Mouse (Mus musculus) embryonic facial prominence, embryonic 14.5 days (tissue): ENCODE results near the gene Nceh1. TPM values are rescaled to one million over a fixed set of nuclear protein-coding genes. Genes with fewer than 3 reads are reported as not detected.
"Not testable (repeated sequence)": the region's sequence is repeated elsewhere in the genome, so short reads cannot be mapped to it uniquely, and the experiment has no call there.

Experiments
- ATAC-seq: fragments of 200-750 bp; cut with Nextera tagmentation; 2 replicates; pipeline ENCODE4 v1.8.0; 2017; ENCODE audit warnings: low read depth, moderate number of reproducible peaks, moderate TSS enrichment
- DNase-seq: peaks from one replicate; pipeline ENCODE4 v3.0.0-alpha.2; 2015; ENCODE audit warnings: low spot score
- H3K27ac ChIP-seq: fragments of 300-500 bp; sonication (generic); replicated peaks from 2 replicates; pipeline ENCODE4 v1.5.1; 2014; ENCODE audit warnings: low read depth, mild to moderate bottlenecking, low read length, moderate library complexity
- H3K27me3 ChIP-seq: fragments of 300-500 bp; sonication (generic); replicated peaks from 2 replicates; pipeline ENCODE4 v1.6.1; 2014; ENCODE audit warnings: low read length; ENCODE audit not compliant: control insufficient read depth, insufficient read depth
- H3K36me3 ChIP-seq: fragments of 300-500 bp; sonication (generic); 2 replicates; pipeline ENCODE4 v1.6.1; 2014; ENCODE audit warnings: low read length, mixed read lengths; ENCODE audit not compliant: control insufficient read depth, insufficient read depth
- H3K4me1 ChIP-seq: fragments of 300-500 bp; sonication (generic); 2 replicates; pipeline ENCODE4 v1.6.1; 2014; ENCODE audit warnings: antibody characterized with exemption, low read length; ENCODE audit not compliant: control insufficient read depth, insufficient read depth
- H3K4me2 ChIP-seq: fragments of 300-500 bp; sonication (generic); 2 replicates; pipeline ENCODE4 v1.6.1; 2014; ENCODE audit warnings: low read depth, mild to moderate bottlenecking, low read length, moderate library complexity, mixed read lengths
- H3K4me3 ChIP-seq: fragments of 300-500 bp; sonication (generic); 2 replicates; pipeline ENCODE4 v1.5.1; 2014; ENCODE audit warnings: low read depth, mild to moderate bottlenecking, low read length
- H3K9ac ChIP-seq: fragments of 300-500 bp; sonication (generic); 2 replicates; pipeline ENCODE4 v1.6.1; 2014; ENCODE audit warnings: low read depth, mild to moderate bottlenecking, low read length, moderate library complexity, mixed read lengths
- H3K9me3 ChIP-seq: fragments of 300-500 bp; sonication (generic); 2 replicates; pipeline ENCODE4 v1.6.1; 2016; ENCODE audit warnings: low read length; ENCODE audit not compliant: control insufficient read depth
- WGBS: fragments of 180-500 bp; shearing (Covaris S2); extraction: QIAGEN DNeasy Blood & Tissue Kit; methylation state at CpG from one replicate; pipeline ENCODE4 v1.1.7; 2014; 5-methylcytosine and 5-hydroxymethylcytosine counted together
- polyA plus RNA-seq: library from polyadenylated mRNA; unstranded; fragments of >200 nt; fragmentation: Nextera tagmentation; extraction: Ambion mirVana; gene quantifications from 2 replicates; pipeline ENCODE4 v1.2.1, GENCODE M21; 2014

Gene Nceh1
- polyA plus RNA-seq, 1 experiment from 2014 or later: 6.8 TPM

GRCm38 (mm10) chr3:27272926-27273745 lies 90.4 kb downstream of the Nceh1 start:
- Histone ChIP-seq H3K9me3 (no peaks in the 10 kb centered on the region), H3K27ac (no peak overlapping the region), H3K4me1 (no peaks in the 10 kb centered on the region), H3K4me2 (no peak overlapping the region), H3K27me3 (no peaks in the 10 kb centered on the region), H3K9ac (no peak overlapping the region), H3K36me3 (no peaks in the 10 kb centered on the region), H3K4me3 (no peak overlapping the region)
- DNase-seq (no peak), ATAC-seq (peak; percentile 13; the same call in 1 of the 2 replicates)
- 29% methylated on average over 7 of the region's 7 CpGs for WGBS

GRCm38 (mm10) chr3:27279286-27279925 lies 96.6 kb downstream of the Nceh1 start:
- H3K27ac ChIP-seq, H3K9ac ChIP-seq, H3K4me1 ChIP-seq, H3K27me3 ChIP-seq, ATAC-seq, DNase-seq, H3K9me3 ChIP-seq, H3K36me3 ChIP-seq, H3K4me3 ChIP-seq, H3K4me2 ChIP-seq: not testable (repeated sequence)
- 94% methylated on average over 10 of the region's 14 CpGs for whole genome bisulfite sequencing

GRCm38 (mm10) chr3:27280280-27280749 lies 97.5 kb downstream of the Nceh1 start:
- H3K4me2 ChIP-seq: no peak overlapping the region
- ATAC-seq: no peak
- 55% methylated on average over 11 of the region's 11 CpGs for WGBS

GRCm38 (mm10) chr3:27283071-27283713 lies 100.4 kb downstream of the Nceh1 start:
- peak overlapping the region; percentile 60 for H3K4me2 ChIP-seq
- H3K27ac ChIP-seq: no peak overlapping the region
- no peaks in the 10 kb centered on the region for H3K27me3 ChIP-seq
- 0 out of 2 replicates have a peak, but pooled peaks cover 4% of the 10 kb centered on the region for H3K9me3 ChIP-seq
- WGBS: 2% methylated on average over 27 of the region's 27 CpGs
- peak overlapping the region; percentile 28 for H3K4me3 ChIP-seq
- H3K36me3 ChIP-seq: no peaks in the 10 kb centered on the region
- peak; percentile 43 for DNase-seq
- peak; percentile 35 for ATAC-seq
- peak overlapping the region; percentile 40; the same call in 1 of the 2 replicates for H3K9ac ChIP-seq
- H3K4me1 ChIP-seq: peaks cover 4% of the 10 kb centered on the region; the same call in 1 of the 2 replicates

More at GRCm38 (mm10) chr3:27280280-27280749, 97.5 kb downstream of the Nceh1 start:
- no peak overlapping the region for H3K4me3 ChIP-seq
- no peaks in the 10 kb centered on the region for H3K36me3 ChIP-seq
- no peak for DNase-seq
- H3K4me1 ChIP-seq: peaks cover 4% of the 10 kb centered on the region; the same call in 1 of the 2 replicates
- no peaks in the 10 kb centered on the region for H3K27me3 ChIP-seq
- no peak overlapping the region for H3K9ac ChIP-seq
- 0 out of 2 replicates have a peak, but pooled peaks cover 4% of the 10 kb centered on the region for H3K9me3 ChIP-seq
- no peak overlapping the region for H3K27ac ChIP-seq

- Histone ChIP-seq H3K9me3 (0 out of 2 replicates have a peak, but pooled peaks cover 4% of the 10 kb centered on the region), H3K27ac (no peak overlapping the region), H3K4me2 (peak overlapping the region; percentile 60), H3K27me3 (no peaks in the 10 kb centered on the region), H3K36me3 (no peaks in the 10 kb centered on the region), H3K4me3 (no peak overlapping the region; the same call in 1 of the 2 replicates), H3K4me1 (peaks cover 4% of the 10 kb centered on the region; the same call in 1 of the 2 replicates), H3K9ac (no peak overlapping the region)
- 50% methylated on average over 7 of the region's 7 CpGs for WGBS
- DNase-seq (no peak), ATAC-seq (no peak)
These were observed 101.0 kb downstream of the Nceh1 start for GRCm38 (mm10) chr3:27283796-27284195.

- ATAC-seq (no peak), DNase-seq (no peak)
- no peak overlapping the region for H3K4me3 ChIP-seq
- no peak overlapping the region for H3K4me2 ChIP-seq
- WGBS: 89% methylated on average over 5 of the region's 5 CpGs
- no peaks in the 10 kb centered on the region for H3K27me3 ChIP-seq
- H3K36me3 ChIP-seq: no peaks in the 10 kb centered on the region
- H3K27ac ChIP-seq: no peak overlapping the region
- no peak overlapping the region for H3K9ac ChIP-seq
- H3K9me3 ChIP-seq: 0 out of 2 replicates have a peak, but pooled peaks cover 4% of the 10 kb centered on the region
- H3K4me1 ChIP-seq: peaks cover 4% of the 10 kb centered on the region; the same call in 1 of the 2 replicates
These were observed 101.5 kb downstream of the Nceh1 start for GRCm38 (mm10) chr3:27284227-27284626.

- no peak overlapping the region for H3K4me2 ChIP-seq
- no peak for DNase-seq
- 0 out of 2 replicates have a peak, but pooled peaks cover 4% of the 10 kb centered on the region for H3K9me3 ChIP-seq
- no peaks in the 10 kb centered on the region for H3K27me3 ChIP-seq
- 57% methylated on average over 9 of the region's 9 CpGs for WGBS
- H3K4me3 ChIP-seq: no peak overlapping the region
- no peaks in the 10 kb centered on the region for H3K36me3 ChIP-seq
- ATAC-seq: no peak
- peaks cover 4% of the 10 kb centered on the region; the same call in 1 of the 2 replicates for H3K4me1 ChIP-seq
- H3K9ac ChIP-seq: no peak overlapping the region
- H3K27ac ChIP-seq: no peak overlapping the region
These were observed 102.3 kb downstream of the Nceh1 start for GRCm38 (mm10) chr3:27285072-27285471.

GRCm38 (mm10) chr3:27288301-27288700 lies 105.5 kb downstream of the Nceh1 start:
- 65% methylated on average over 2 of the region's 2 CpGs for WGBS
- ATAC-seq: no peak
- H3K27me3 ChIP-seq: no peaks in the 10 kb centered on the region
- no peak overlapping the region for H3K9ac ChIP-seq
- no peaks in the 10 kb centered on the region for H3K36me3 ChIP-seq
- H3K4me2 ChIP-seq: no peak overlapping the region
- no peak for DNase-seq
- 0 out of 2 replicates have a peak, but pooled peaks cover 4% of the 10 kb centered on the region for H3K9me3 ChIP-seq
- H3K27ac ChIP-seq: no peak overlapping the region
- H3K4me1 ChIP-seq: peaks cover 3% of the 10 kb centered on the region; the same call in 1 of the 2 replicates
- no peak overlapping the region for H3K4me3 ChIP-seq
